Mouse (Mus musculus) ES-CJ7 (cell line): ENCODE results near the gene Eif1b.
"Not testable (repeated sequence)": the region's sequence is repeated elsewhere in the genome, so short reads cannot be mapped to it uniquely, and the experiment has no call there.

Experiments used
- DNase-seq: peaks from one replicate; pipeline ENCODE4 v3.0.0; 2011; ENCODE audit warnings: low read depth, low spot score

The Eif1b gene

DNA sequence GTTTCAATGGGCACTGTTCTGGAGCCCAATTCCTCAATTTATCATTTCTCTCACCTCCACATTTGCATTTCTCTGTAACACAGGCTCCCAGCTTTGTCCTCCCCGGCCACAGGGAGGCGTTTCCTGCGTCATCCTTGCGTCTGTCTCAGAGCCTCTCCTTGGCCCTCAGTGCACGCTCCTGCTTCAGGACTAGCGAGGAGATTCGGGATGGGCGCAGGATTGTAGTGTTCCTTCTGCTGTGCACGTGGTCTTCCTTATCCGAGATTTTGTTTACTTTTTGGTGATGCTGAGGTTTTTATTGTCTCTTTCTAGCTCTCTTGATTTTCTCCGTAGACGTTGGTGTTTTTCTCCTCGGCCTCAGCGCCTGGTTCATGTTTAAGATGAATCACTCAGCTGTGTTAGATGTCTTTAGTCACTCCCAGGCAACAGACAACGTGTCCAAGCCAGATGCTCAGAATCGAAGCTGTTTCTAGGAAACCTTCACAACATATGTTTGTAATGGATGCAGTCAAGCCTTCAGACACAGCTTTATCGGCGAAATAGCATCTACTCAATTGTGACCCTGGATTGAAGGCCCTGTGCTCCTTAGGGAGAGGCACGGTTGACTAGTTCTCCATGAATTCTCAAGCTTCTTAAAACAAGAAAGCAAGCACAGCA is 27.6 kb downstream of the Eif1b start:
- DNase-seq = peak; percentile 64

- no peak for DNase-seq
Measured at GRCm38 (mm10) chr9:120521161-120521560, 29.1 kb downstream of the Eif1b start.

DNA sequence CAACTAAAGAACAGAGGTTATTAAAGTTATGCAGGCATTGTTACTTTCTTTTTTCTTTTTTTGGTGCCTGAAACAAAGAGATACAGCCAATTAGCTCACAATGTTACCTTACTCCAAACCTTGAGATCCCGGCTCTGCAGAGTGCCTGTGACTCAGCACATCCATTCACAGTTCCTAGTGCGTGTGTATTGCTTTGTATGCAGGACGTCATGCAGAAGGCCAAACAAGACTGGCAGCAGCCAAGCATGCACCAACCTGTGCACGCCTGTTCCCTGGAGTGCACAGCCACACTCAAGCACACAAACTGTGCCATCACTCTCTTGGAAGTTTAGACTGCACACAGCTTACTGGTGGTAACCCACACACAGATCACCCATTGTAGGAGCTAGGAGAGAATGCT is 35.2 kb downstream of the Eif1b start:
- DNase-seq = no peak

- no peak for DNase-seq
Measured at GRCm38 (mm10) chr9:120527919-120528318, 35.9 kb downstream of the Eif1b start.

DNA sequence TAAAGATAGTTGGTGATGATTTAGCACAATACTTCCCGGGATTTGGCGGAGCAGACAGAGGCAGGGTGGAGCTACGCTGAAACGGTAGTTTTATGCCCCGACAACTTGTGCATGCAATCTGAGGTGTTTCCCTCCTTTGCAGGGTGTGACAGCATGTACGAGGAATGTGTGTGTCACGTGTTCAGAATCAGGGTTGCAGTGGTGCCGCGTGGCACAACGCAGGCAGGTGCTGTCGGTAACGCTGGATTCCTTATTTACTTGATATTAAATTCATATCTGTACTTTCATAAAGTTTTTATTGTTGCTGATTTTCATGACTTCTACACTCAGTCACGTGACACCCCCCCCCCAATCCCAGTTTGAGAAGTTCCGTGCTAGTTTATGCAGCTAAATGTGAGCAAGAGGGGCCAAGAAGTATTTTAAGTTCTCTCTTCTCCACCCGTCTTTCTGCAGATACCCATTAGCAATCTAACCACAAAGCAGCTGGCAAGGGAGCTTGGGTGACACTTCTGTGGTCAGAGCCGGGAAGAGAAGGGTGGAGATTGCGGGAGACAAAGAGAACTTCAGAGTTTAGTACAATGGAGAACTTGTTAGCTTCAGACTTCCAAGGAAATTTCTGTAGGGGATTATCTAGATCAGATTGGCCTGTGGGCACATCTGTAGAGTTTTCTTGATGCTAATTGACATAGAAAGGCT is 36.9 kb downstream of the Eif1b start:
- no peak for DNase-seq

- no peak for DNase-seq
Measured at GRCm38 (mm10) chr9:120530471-120530870, 38.4 kb downstream of the Eif1b start.

DNA sequence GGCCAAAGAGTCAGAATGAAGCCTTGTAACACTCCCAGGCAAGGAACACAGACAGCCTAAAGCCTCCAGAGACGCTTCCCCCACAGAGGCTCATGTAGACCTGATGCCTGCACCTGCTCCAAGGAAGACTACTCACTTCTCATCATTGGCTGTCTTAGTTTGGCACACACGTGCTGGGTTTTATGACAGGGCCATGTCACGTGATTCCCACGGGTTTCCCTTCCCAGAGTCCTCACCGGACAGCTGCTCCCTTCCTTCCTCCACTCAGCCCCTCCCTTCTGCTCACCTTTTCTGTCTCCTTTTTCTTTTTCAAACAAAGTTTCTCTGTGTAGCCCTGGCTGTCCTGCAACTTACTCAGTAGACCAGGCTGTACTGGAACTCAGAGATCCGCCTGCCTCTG is 40.0 kb downstream of the Eif1b start:
- no peak for DNase-seq

DNA sequence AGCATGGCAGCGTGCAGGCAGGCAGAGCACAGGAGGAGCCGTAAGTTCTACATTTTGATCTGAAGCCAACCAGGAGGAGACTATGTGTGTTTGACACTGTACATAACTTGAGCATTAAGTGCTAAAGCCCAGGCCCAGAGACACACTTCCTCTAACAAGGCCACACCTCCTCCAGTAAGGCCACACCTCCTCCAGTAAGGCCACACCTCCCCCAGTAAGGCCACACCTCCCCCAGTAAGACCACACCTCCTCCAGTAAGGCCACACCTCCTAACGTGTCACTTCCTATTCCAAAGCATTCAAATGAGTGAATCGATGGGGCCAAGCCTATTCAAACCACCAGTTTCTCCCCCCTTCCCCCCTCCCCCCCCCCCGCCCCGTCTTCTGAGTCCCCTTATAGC is 40.7 kb downstream of the Eif1b start:
- DNase-seq = peak; percentile 70

DNA sequence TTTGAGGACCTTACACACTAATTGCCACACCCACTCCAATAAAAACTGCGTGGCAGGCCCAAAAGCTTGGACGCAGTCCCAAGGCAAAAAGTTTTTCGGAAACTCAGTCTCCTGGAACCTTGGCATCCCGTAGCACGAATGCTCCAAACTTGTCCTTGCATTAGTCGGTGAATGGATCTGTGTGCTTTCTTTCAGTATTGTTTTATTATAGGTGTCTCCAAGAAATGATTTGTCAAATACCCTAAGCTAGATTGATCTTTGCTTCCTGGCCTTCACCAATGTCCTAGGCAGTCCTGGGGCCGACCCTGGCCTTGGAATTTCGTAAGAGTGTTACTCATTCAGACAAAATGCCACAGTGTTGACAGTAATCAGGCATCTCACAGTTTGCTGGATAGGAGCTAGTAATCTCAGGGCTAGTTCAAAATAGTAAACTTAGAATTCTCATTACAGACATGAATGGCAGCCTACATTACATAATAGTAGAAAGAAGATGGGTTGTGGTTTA is 41.5 kb downstream of the Eif1b start:
- not testable (repeated sequence) for DNase-seq

- no peak for DNase-seq
Measured at GRCm38 (mm10) chr9:120539662-120540251, 47.7 kb downstream of the Eif1b start, which contains the start of gene Entpd3. Gene Entpd3, plus strand, starts transcription at chr9:120539818.

- no peak for DNase-seq
Measured at GRCm38 (mm10) chr9:120541411-120541810, 49.4 kb downstream of the Eif1b start.

- no peak for DNase-seq
Measured at GRCm38 (mm10) chr9:120542241-120542640, 50.2 kb downstream of the Eif1b start.
